8 mouse cellular contexts compared by ENCODE assay signal in genomic region chr6:8951326-8951695, GRCm38 (mm10). TPM values are rescaled to one million over a fixed set of nuclear protein-coding genes. Genes with fewer than 3 reads are reported as not detected.
DNase-seq lines count a peak whose midpoint lies in the region; ATAC-seq and TF ChIP-seq lines count a peak whose summit lies in the region.
"Had no signal": no experiment of that assay in that cellular context is flagged by ENCODE, and none has a peak within 500 bp of the region (broad histone marks: within the 10 kb centered on the region; RNA-seq: fewer than 3 reads in every experiment).

No protein-coding gene starts in this region.

- no peak for TF ChIP-seq POLR2A in embryonic fibroblast, embryonic 13.5 days (IDR thresholded peaks at IDR 0.05; ENCODE audit: low read depth, low read length)

- under 1% methylated on average over 24 of the region's 24 CpGs for WGBS in hindbrain, embryonic 14.5 days

- peak; percentile 55 for ATAC-seq in hindbrain, embryonic 14.5 days (ENCODE audit: low FRiP score)

- H3K9me3 ChIP-seq in hindbrain, embryonic 14.5 days (ENCODE audit: control insufficient read depth, low read length) = no peaks in the 10 kb centered on the region

- H3K27me3 ChIP-seq in hindbrain, embryonic 14.5 days (ENCODE audit: control insufficient read depth, insufficient read depth, low read length) = peaks cover 48% of the 10 kb centered on the region

- H3K4me3 ChIP-seq in embryonic fibroblast, embryonic 13.5 days (ENCODE audit: insufficient read depth, low read length) = peak overlapping the region; percentile 10; the same call in 1 of the 2 replicates
- peak overlapping the region; percentile 56 for H3K4me3 ChIP-seq in hindbrain, embryonic 14.5 days (replicated peaks; ENCODE audit: low read length)

- H3K4me2 ChIP-seq in hindbrain, embryonic 14.5 days (replicated peaks) = peak overlapping the region; percentile 79

- H3K4me1 ChIP-seq in embryonic fibroblast, embryonic 13.5 days (ENCODE audit: control insufficient read depth, insufficient read depth, low read length) = no peaks in the 10 kb centered on the region; the same call in 1 of the 2 replicates
- H3K4me1 ChIP-seq in hindbrain, embryonic 14.5 days (replicated peaks; ENCODE audit: control insufficient read depth, insufficient read depth, low read length) = peaks cover 25% of the 10 kb centered on the region; the same call in 1 of the 2 replicates

- H3K27ac ChIP-seq in embryonic fibroblast, embryonic 13.5 days (ENCODE audit: insufficient read depth, low read length) = no peak overlapping the region
- H3K27ac ChIP-seq in hindbrain, embryonic 14.5 days = peak overlapping the region; percentile 87
- H3K27ac ChIP-seq: macrophage had no signal

- peak; percentile 72; the same call in 1 of the 2 replicates for TF ChIP-seq CTCF in embryonic fibroblast, embryonic 13.5 days (IDR thresholded peaks at IDR 0.05; ENCODE audit: borderline replicate concordance, insufficient read depth, low read length)

- H3K36me3 ChIP-seq in hindbrain, embryonic 14.5 days (replicated peaks; ENCODE audit: control insufficient read depth, insufficient read depth) = no peaks in the 10 kb centered on the region

- peak overlapping the region; percentile 75 for H3K9ac ChIP-seq in hindbrain, embryonic 14.5 days

- peak; percentile 96 for DNase-seq in ES-CJ7 (ENCODE audit: low read depth, low spot score)
- peak; percentile 92 for DNase-seq in brain, adult 2 months (ENCODE audit: low read depth, low spot score)
- DNase-seq in hindbrain, embryonic 14.5 days (ENCODE audit: low spot score) = peak; percentile 89
- DNase-seq in layer of hippocampus, postnatal 36 days = peak; percentile 46 to 64
- peak; percentile 17 for DNase-seq in lung, postnatal 10 days
- peak; percentile 78 for DNase-seq in right cerebral cortex, postnatal 14 days

RNA-seq across cellular contexts. Expression of gene Nxph1, which starts 3.1 kb away (rescaled TPM):
- not detected in 2 replicates for polyA plus RNA-seq in embryonic fibroblast, embryonic 13.5 days (2011; ENCODE audit: insufficient read length, low read depth, missing spikeins)
- polyA plus RNA-seq in hindbrain, embryonic 14.5 days (2014; fragmentation: Nextera tagmentation; extraction: Ambion mirVana) = 105 and 107 TPM in 2 replicates
- total RNA-seq in layer of hippocampus, postnatal 36 days (2021) = 10 to 100 TPM; 35.8 to 38.6 TPM
- polyA plus RNA-seq: macrophage had no signal

Comparison
In these comparisons a context has a peak if more than half of its experiments do, and no peak if none do; other contexts are left out.
1. DNase-seq: peak in every context shown above with its lines; median percentile 96 in ES-CJ7; 92 in brain, adult 2 months; 89 in hindbrain, embryonic 14.5 days; 78 in right cerebral cortex, postnatal 14 days; 55 in layer of hippocampus, postnatal 36 days; 17 in lung, postnatal 10 days.
2. RNA of gene Nxph1, which starts 3.1 kb away (polyA plus RNA-seq): 105 to 107 TPM in hindbrain, embryonic 14.5 days; not detected in embryonic fibroblast, embryonic 13.5 days; every median in the first group is over 100 times any median in the second.